Mouse (Mus musculus) embryonic facial prominence, embryonic 11.5 days (tissue): ENCODE measurements around the gene Tpbgl. TPM values are rescaled to one million over a fixed set of nuclear protein-coding genes. Genes with fewer than 3 reads are reported as not detected.
A peak's percentile ranks its signal among the peaks of the same experiment; 100 is the strongest.

Experiments used
- ATAC-seq: fragments of 200-750 bp; cut with Nextera tagmentation; replicated peaks from 2 replicates; pipeline ENCODE4 v1.8.0; 2017; ENCODE audit warnings: low read depth; ENCODE audit not compliant: insufficient number of reproducible peaks, low FRiP score, low TSS enrichment
- DNase-seq: peaks from one replicate; pipeline ENCODE4 v3.0.0-alpha.2; 2015; ENCODE audit warnings: low spot score
- H3K27ac ChIP-seq: fragments of 300-500 bp; sonication (generic); replicated peaks from 2 replicates; pipeline ENCODE4 v1.5.1; 2014; ENCODE audit warnings: mild to moderate bottlenecking, low read depth, low read length, control low read depth
- H3K27me3 ChIP-seq: fragments of 300-500 bp; sonication (generic); 2 replicates; pipeline ENCODE4 v1.6.1; 2014; ENCODE audit warnings: mild to moderate bottlenecking, low read length, moderate library complexity, mixed read lengths; ENCODE audit not compliant: control insufficient read depth, insufficient read depth
- H3K36me3 ChIP-seq: fragments of 300-500 bp; sonication (generic); replicated peaks from 2 replicates; pipeline ENCODE4 v1.6.1; 2014; ENCODE audit warnings: low read depth, mild to moderate bottlenecking, low read length, moderate library complexity, mixed read lengths; ENCODE audit not compliant: control insufficient read depth, insufficient read depth
- H3K4me1 ChIP-seq: fragments of 300-500 bp; sonication (generic); 2 replicates; pipeline ENCODE4 v1.6.1; 2014; ENCODE audit warnings: low read length, mixed read lengths; ENCODE audit not compliant: control insufficient read depth, insufficient read depth
- H3K4me2 ChIP-seq: fragments of 300-500 bp; sonication (generic); 2 replicates; pipeline ENCODE4 v1.6.1; 2014; ENCODE audit warnings: low read depth, mild to moderate bottlenecking, control low read depth, low read length, moderate library complexity
- H3K4me3 ChIP-seq: fragments of 300-500 bp; sonication (generic); 2 replicates; pipeline ENCODE4 v1.5.1; 2014; ENCODE audit warnings: low read depth, low read length, control low read depth
- H3K9ac ChIP-seq: fragments of 300-500 bp; sonication (generic); replicated peaks from 2 replicates; pipeline ENCODE4 v1.6.1; 2014; ENCODE audit warnings: mild to moderate bottlenecking, control low read depth, low read length
- H3K9me3 ChIP-seq: fragments of 300-500 bp; sonication (generic); replicated peaks from 2 replicates; pipeline ENCODE4 v1.6.1; 2016; ENCODE audit warnings: mild to moderate bottlenecking, low read length, inconsistent platforms, mixed read lengths; ENCODE audit not compliant: control insufficient read depth
- WGBS: fragments of 180-500 bp; shearing (Covaris S2); extraction: QIAGEN DNeasy Blood & Tissue Kit; methylation state at CpG from one replicate; pipeline ENCODE4 v1.1.7; 2014; 5-methylcytosine and 5-hydroxymethylcytosine counted together
- polyA plus RNA-seq: library from polyadenylated mRNA; unstranded; fragments of >200 nt; fragmentation: Nextera tagmentation; extraction: Ambion mirVana; gene quantifications from 2 replicates; pipeline ENCODE4 v1.2.1, GENCODE M21; 2014

Gene Tpbgl
- polyA plus RNA-seq, 1 experiment from 2014 or later, result 0.49 TPM

- no peaks in the 10 kb centered on the region for H3K9me3 ChIP-seq
- H3K27me3 ChIP-seq, result no peaks in the 10 kb centered on the region
- H3K4me2 ChIP-seq, result no peak overlapping the region
- no peak for ATAC-seq
- H3K4me3 ChIP-seq, result no peak overlapping the region
- no peaks in the 10 kb centered on the region for H3K4me1 ChIP-seq
- 73% methylated on average over 16 of the region's 16 CpGs for WGBS
- no peak overlapping the region for H3K27ac ChIP-seq
- no peak overlapping the region for H3K9ac ChIP-seq
- no peaks in the 10 kb centered on the region for H3K36me3 ChIP-seq
- DNase-seq, result no peak
Observed at GRCm38 (mm10) chr7:99667096-99667495, 40.2 kb upstream of the Tpbgl start.

DNA sequence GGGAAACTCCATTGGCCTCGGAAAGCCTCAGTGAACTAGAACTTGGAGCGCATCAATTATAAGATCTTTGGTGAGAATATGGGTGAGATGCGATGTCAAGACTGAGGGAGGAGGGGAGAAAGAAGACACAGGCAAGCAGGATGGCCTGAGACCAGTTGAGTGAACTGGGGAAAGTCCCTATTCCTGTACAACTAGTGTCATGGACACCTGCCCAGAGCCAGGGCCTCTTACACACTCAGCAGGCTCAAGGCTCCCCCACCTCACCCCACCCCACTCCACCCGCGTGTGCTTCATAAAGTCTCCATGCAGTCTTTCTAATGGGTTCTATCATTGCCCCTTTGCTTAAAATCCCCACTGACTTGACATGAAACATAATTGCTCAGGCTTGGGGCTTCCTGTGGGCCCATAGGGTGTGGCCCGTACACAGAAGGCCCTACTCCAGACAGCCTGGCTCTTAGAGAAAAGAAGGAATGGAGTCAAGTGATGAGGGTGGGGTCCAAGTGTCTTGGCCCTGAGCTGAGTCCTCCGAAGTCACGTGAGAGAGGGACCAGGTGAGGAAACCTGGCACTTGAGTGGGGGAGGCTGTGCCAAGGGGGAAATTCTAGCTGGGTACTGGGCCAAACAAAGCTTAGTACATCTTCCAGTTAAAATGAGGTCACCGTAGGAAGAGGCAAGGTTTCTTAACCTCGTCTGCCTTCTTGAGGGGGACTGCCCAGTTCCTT lies 39.0 kb upstream of the Tpbgl start:
- H3K4me2 ChIP-seq, result no peak overlapping the region
- no peak overlapping the region for H3K27ac ChIP-seq
- DNase-seq, result no peak
- H3K9ac ChIP-seq, result no peak overlapping the region
- 91% methylated on average over 10 of the region's 10 CpGs for WGBS
- H3K4me1 ChIP-seq, result no peaks in the 10 kb centered on the region
- no peaks in the 10 kb centered on the region for H3K9me3 ChIP-seq
- no peak overlapping the region for H3K4me3 ChIP-seq
- H3K36me3 ChIP-seq, result no peaks in the 10 kb centered on the region
- no peaks in the 10 kb centered on the region for H3K27me3 ChIP-seq
- ATAC-seq, result no peak

- Histone ChIP-seq H3K27ac (no peak overlapping the region; the same call in 1 of the 2 replicates), H3K9ac (no peak overlapping the region)
- 37% methylated on average over 11 of the region's 11 CpGs for WGBS
Observed at GRCm38 (mm10) chr7:99664571-99665485, 37.9 kb upstream of the Tpbgl start.

GRCm38 (mm10) chr7:99663507-99664220 lies 36.8 kb upstream of the Tpbgl start:
- Histone ChIP-seq H3K4me1 (no peaks in the 10 kb centered on the region), H3K27ac (no peak overlapping the region), H3K36me3 (no peaks in the 10 kb centered on the region), H3K27me3 (no peaks in the 10 kb centered on the region), H3K9ac (no peak overlapping the region), H3K4me2 (no peak overlapping the region), H3K4me3 (no peak overlapping the region), H3K9me3 (no peaks in the 10 kb centered on the region)
- DNase-seq (no peak), ATAC-seq (no peak)
- WGBS, result 80% methylated on average over 9 of the region's 9 CpGs

More at GRCm38 (mm10) chr7:99664571-99665485, 37.9 kb upstream of the Tpbgl start:
- no peak overlapping the region for H3K4me3 ChIP-seq
- no peaks in the 10 kb centered on the region for H3K9me3 ChIP-seq
- DNase-seq, result peak; percentile 22
- H3K4me1 ChIP-seq, result no peaks in the 10 kb centered on the region
- no peaks in the 10 kb centered on the region for H3K27me3 ChIP-seq
- no peaks in the 10 kb centered on the region for H3K36me3 ChIP-seq
- ATAC-seq, result 0 out of 2 replicates have a peak, but pooled peaks have one; percentile 16
- H3K4me2 ChIP-seq, result no peak overlapping the region

- ATAC-seq (no peak), DNase-seq (no peak)
- Histone ChIP-seq H3K36me3 (no peaks in the 10 kb centered on the region), H3K4me2 (no peak overlapping the region), H3K4me1 (no peaks in the 10 kb centered on the region), H3K9me3 (no peaks in the 10 kb centered on the region), H3K9ac (no peak overlapping the region), H3K27me3 (no peaks in the 10 kb centered on the region), H3K27ac (no peak overlapping the region), H3K4me3 (no peak overlapping the region)
- WGBS, result 77% methylated on average over 2 of the region's 2 CpGs
Observed at GRCm38 (mm10) chr7:99662311-99662710, 35.4 kb upstream of the Tpbgl start.

DNA sequence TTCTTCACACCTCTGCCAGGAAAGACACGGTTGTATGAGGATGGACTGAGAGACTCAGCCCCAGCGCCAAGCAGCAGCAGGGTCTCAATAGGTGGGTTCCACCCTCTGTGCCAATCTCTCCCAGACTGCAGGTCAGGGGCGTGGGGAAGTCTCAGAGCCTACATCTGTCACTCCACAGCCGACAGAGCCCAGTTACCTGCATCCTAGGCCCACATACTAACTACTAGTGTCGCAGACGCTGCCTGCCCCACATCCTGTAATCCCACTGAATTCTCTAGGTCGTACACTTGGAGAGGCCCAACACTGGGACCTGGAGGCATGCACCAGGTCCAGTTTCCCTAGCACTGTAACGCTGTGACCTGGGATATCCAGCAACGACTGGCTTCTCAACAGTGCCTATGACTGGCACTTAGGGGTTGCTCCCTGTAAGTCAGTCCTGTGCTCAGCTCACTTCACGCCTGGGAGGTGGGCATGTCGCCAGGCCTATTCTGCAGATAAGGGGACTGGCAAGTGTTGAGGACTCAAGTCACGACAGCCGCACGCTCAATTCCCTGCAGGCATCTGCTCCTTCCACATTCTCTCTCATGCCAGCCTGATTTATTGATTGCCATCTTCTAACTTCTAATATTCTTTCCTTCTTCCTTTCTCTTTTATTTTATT lies 34.8 kb upstream of the Tpbgl start:
- no peaks in the 10 kb centered on the region for H3K27me3 ChIP-seq
- no peak overlapping the region for H3K4me2 ChIP-seq
- H3K27ac ChIP-seq, result no peak overlapping the region
- H3K36me3 ChIP-seq, result no peaks in the 10 kb centered on the region
- no peak overlapping the region for H3K4me3 ChIP-seq
- no peaks in the 10 kb centered on the region for H3K4me1 ChIP-seq
- WGBS, result 78% methylated on average over 14 of the region's 14 CpGs
- no peaks in the 10 kb centered on the region for H3K9me3 ChIP-seq
- no peak for DNase-seq
- H3K9ac ChIP-seq, result no peak overlapping the region
- no peak for ATAC-seq

DNA sequence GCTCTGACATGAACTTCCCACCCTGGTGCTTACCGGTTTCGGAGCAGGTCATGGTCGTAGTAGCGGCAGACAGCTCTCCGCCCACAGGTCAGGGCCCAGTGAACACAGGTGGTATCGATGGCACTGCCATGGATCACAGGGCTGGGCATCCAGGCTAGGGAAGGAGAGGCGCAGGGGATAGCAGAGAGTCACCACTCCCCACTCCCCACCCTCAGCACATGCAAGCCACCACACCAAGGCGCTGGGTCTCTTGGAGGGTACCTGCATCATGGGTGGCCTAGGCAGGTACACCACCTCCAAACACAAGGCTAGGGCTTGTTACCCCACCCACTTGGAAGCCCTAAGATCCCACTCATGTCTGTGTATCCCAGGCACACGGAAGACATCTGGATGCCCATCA lies 34.2 kb upstream of the Tpbgl start:
- Histone ChIP-seq H3K27me3 (no peaks in the 10 kb centered on the region), H3K9me3 (no peaks in the 10 kb centered on the region), H3K27ac (no peak overlapping the region), H3K4me2 (no peak overlapping the region), H3K4me3 (no peak overlapping the region), H3K36me3 (no peaks in the 10 kb centered on the region), H3K4me1 (no peaks in the 10 kb centered on the region), H3K9ac (no peak overlapping the region)
- no peak for ATAC-seq
- WGBS, result 83% methylated on average over 9 of the region's 9 CpGs
- DNase-seq, result no peak
